Mouse (Mus musculus) MEL (cell line): Measurements from ENCODE around the gene Sun5.

Experiments
- CTCF ChIP-seq, 3 experiments: IDR thresholded peaks in 2 of 3; conservative IDR thresholded peaks in 1 of 3; 2 replicates each; pipeline ENCODE4 v1.5.1; 2011 to 2012; ENCODE audit warnings: low read length in 3 of 3, low read depth in 2 of 3, mild to moderate bottlenecking in 2 of 3, improper control_type of control experiment in 1 of 3, inconsistent platforms in 1 of 3, mixed read lengths in 1 of 3, moderate library complexity in 1 of 3; ENCODE audit not compliant: control insufficient read depth in 1 of 3, insufficient read depth in 1 of 3, poor library complexity in 1 of 3, severe bottlenecking in 1 of 3
- E2F4 ChIP-seq: IDR thresholded peaks from 2 replicates; pipeline ENCODE4 v1.6.1; 2011; ENCODE audit warnings: low read depth, low read length, improper control_type of control experiment, borderline replicate concordance
- EP300 ChIP-seq, 2 experiments: IDR thresholded peaks; 2 replicates each; pipeline ENCODE4 v1.6.1; 2011; ENCODE audit warnings: improper control_type of control experiment in 2 of 2, low read length in 2 of 2, low read depth in 1 of 2, mild to moderate bottlenecking in 1 of 2
- GATA1 ChIP-seq: IDR thresholded peaks from 2 replicates; pipeline ENCODE4 v1.6.1; 2011; ENCODE audit warnings: low read depth, low read length, improper control_type of control experiment
- MAFK ChIP-seq: IDR thresholded peaks from 2 replicates; pipeline ENCODE4 v1.6.1; 2011; ENCODE audit warnings: low read depth, mild to moderate bottlenecking, low read length, improper control_type of control experiment, borderline replicate concordance
- NELFE ChIP-seq: IDR thresholded peaks from 2 replicates; pipeline ENCODE4 v1.6.1; 2011; ENCODE audit warnings: low read depth, low read length, improper control_type of control experiment
- POLR2A ChIP-seq, 2 experiments: IDR thresholded peaks; 2 replicates each; pipeline ENCODE4 v1.6.1; 2011 to 2012; ENCODE audit warnings: low read length in 2 of 2, mild to moderate bottlenecking in 2 of 2, control low read depth in 1 of 2, improper control_type of control experiment in 1 of 2, low read depth in 1 of 2, moderate library complexity in 1 of 2; ENCODE audit not compliant: control insufficient read depth in 1 of 2, insufficient read depth in 1 of 2, poor library complexity in 1 of 2
- ZC3H11A ChIP-seq: IDR thresholded peaks from 2 replicates; pipeline ENCODE4 v1.6.1; 2012; ENCODE audit warnings: low read depth, mild to moderate bottlenecking, inconsistent platforms, low read length, improper control_type of control experiment

DNA sequence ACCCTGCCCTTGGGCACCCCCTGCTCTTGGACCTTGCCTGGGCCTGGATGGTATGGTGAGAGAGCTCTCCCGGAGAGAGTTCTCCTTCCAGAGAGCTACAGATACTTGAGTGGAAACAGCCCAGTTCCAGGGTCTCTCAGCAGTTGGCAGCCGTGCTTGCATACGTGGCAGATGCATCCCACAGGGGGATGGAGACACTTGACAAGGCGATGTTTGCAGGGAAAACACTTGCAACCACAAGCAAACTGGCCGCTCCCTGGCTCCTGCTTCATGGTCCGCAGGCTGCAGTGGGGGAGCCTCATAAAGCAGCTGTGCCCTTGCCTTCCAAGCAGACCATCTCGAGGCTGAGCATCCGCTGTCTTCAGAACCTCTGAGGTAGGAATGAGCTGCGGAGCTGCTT is 3.9 kb upstream of the Sun5 start, which contains the start of gene Bpifb2:
- TF ChIP-seq MAFK = no peak
- TF ChIP-seq CTCF (IDR thresholded peaks at IDR 0.05 in 2 of 3, conservative IDR thresholded peaks at IDR 0.05 in 1 of 3; ENCODE audit: control insufficient read depth in 1 of 3, insufficient read depth in 1 of 3, low read depth in 2 of 3, low read length in 3 of 3, poor library complexity in 1 of 3, severe bottlenecking in 1 of 3) = no peak
- TF ChIP-seq EP300 (IDR thresholded peaks at IDR 0.05; ENCODE audit: low read depth in 1 of 2, low read length in 2 of 2) = no peak
- TF ChIP-seq ZC3H11A = no peak
- no peak for TF ChIP-seq POLR2A (IDR thresholded peaks at IDR 0.05; ENCODE audit: control insufficient read depth in 1 of 2, insufficient read depth in 1 of 2, low read depth in 1 of 2, low read length in 2 of 2, poor library complexity in 1 of 2)
- TF ChIP-seq NELFE = no peak
- no peak for TF ChIP-seq GATA1
- TF ChIP-seq E2F4 = no peak
